Comparison of ENCODE assay signal across 17 mouse cellular contexts in genomic region chr13:84749214-84749613, GRCm38 (mm10).
DNase-seq lines count a peak whose midpoint lies in the region; ATAC-seq and TF ChIP-seq lines count a peak whose summit lies in the region.
"Had no signal": no experiment of that assay in that cellular context is flagged by ENCODE, and none has a peak within 500 bp of the region (broad histone marks: within the 10 kb centered on the region; RNA-seq: fewer than 3 reads in every experiment).

No protein-coding gene starts in this region.

- peaks cover 53% of the 10 kb centered on the region for H3K4me1 ChIP-seq in forebrain, embryonic 10.5 days
- H3K4me1 ChIP-seq in forebrain, embryonic 12.5 days: peaks cover 13% of the 10 kb centered on the region; the same call in 1 of the 2 replicates
- peaks cover 9% of the 10 kb centered on the region; the same call in 1 of the 2 replicates for H3K4me1 ChIP-seq in forebrain, embryonic 15.5 days
- no peaks in the 10 kb centered on the region for H3K4me1 ChIP-seq in neural tube, embryonic 15.5 days
- H3K4me1 ChIP-seq: embryonic facial prominence, embryonic 10.5 days; heart, embryonic 12.5 days; hindbrain, embryonic 15.5 days had no signal

- no peak overlapping the region for H3K4me2 ChIP-seq in forebrain, embryonic 12.5 days
- peak overlapping the region; percentile 8; the same call in 1 of the 2 replicates for H3K4me2 ChIP-seq in forebrain, embryonic 15.5 days (replicated peaks)
- no peak overlapping the region for H3K4me2 ChIP-seq in neural tube, embryonic 15.5 days
- H3K4me2 ChIP-seq: heart, embryonic 12.5 days; hindbrain, embryonic 15.5 days had no signal

- H3K27me3 ChIP-seq in forebrain, embryonic 10.5 days (ENCODE audit: poor library complexity, severe bottlenecking): peaks cover 10% of the 10 kb centered on the region
- H3K27me3 ChIP-seq in forebrain, embryonic 12.5 days: no peaks in the 10 kb centered on the region
- no peaks in the 10 kb centered on the region for H3K27me3 ChIP-seq in forebrain, embryonic 15.5 days
- H3K27me3 ChIP-seq in neural tube, embryonic 15.5 days (replicated peaks): no peaks in the 10 kb centered on the region
- H3K27me3 ChIP-seq: heart, embryonic 12.5 days; hindbrain, embryonic 15.5 days had no signal

- no peak overlapping the region for H3K4me3 ChIP-seq in forebrain, embryonic 10.5 days
- no peak overlapping the region for H3K4me3 ChIP-seq in forebrain, embryonic 12.5 days (replicated peaks)
- no peak overlapping the region for H3K4me3 ChIP-seq in left cerebral cortex, adult 2 months
- no peak overlapping the region for H3K4me3 ChIP-seq in forebrain, embryonic 15.5 days
- H3K4me3 ChIP-seq in neural tube, embryonic 15.5 days (replicated peaks): no peak overlapping the region
- H3K4me3 ChIP-seq: embryonic facial prominence, embryonic 10.5 days; heart, embryonic 12.5 days; hindbrain, embryonic 15.5 days had no signal

- no peak for ATAC-seq in forebrain, embryonic 12.5 days (ENCODE audit: low FRiP score)
- ATAC-seq in forebrain, embryonic 15.5 days (replicated peaks): no peak
- no peak for ATAC-seq in neural tube, embryonic 15.5 days (ENCODE audit: low FRiP score)

- peak overlapping the region; percentile 85 for H3K27ac ChIP-seq in forebrain, embryonic 10.5 days
- H3K27ac ChIP-seq in forebrain, embryonic 12.5 days: no peak overlapping the region
- peak overlapping the region; percentile 94 for H3K27ac ChIP-seq in left cerebral cortex, adult 2 months
- H3K27ac ChIP-seq in forebrain, embryonic 15.5 days (replicated peaks): peak overlapping the region; percentile 70; the same call in 1 of the 2 replicates
- no peak overlapping the region for H3K27ac ChIP-seq in neural tube, embryonic 15.5 days (replicated peaks)
- H3K27ac ChIP-seq: embryonic facial prominence, embryonic 10.5 days; hindbrain, embryonic 15.5 days had no signal

- WGBS in forebrain, embryonic 10.5 days: 85% methylated on average over 1 of the region's 1 CpGs
- 74% methylated on average over 1 of the region's 1 CpGs for WGBS in forebrain, embryonic 12.5 days
- 52% methylated on average over 1 of the region's 1 CpGs for WGBS in forebrain, embryonic 15.5 days
- WGBS in neural tube, embryonic 15.5 days: 90% methylated on average over 1 of the region's 1 CpGs

- TF ChIP-seq CTCF in left cerebral cortex, adult 2 months (IDR thresholded peaks at IDR 0.05): no peak

- intact Hi-C loops in left cerebral cortex, adult 2 months (cut with DNase I): no loop called here

- H3K9ac ChIP-seq in forebrain, embryonic 12.5 days: no peak overlapping the region
- H3K9ac ChIP-seq in forebrain, embryonic 15.5 days (replicated peaks): no peak overlapping the region
- H3K9ac ChIP-seq in neural tube, embryonic 15.5 days (replicated peaks): no peak overlapping the region
- H3K9ac ChIP-seq: heart, embryonic 12.5 days; hindbrain, embryonic 15.5 days had no signal

- H3K36me3 ChIP-seq in forebrain, embryonic 10.5 days (replicated peaks): no peaks in the 10 kb centered on the region
- no peaks in the 10 kb centered on the region for H3K36me3 ChIP-seq in forebrain, embryonic 12.5 days (replicated peaks)
- no peaks in the 10 kb centered on the region for H3K36me3 ChIP-seq in forebrain, embryonic 15.5 days
- H3K36me3 ChIP-seq in neural tube, embryonic 15.5 days: no peaks in the 10 kb centered on the region
- H3K36me3 ChIP-seq: embryonic facial prominence, embryonic 10.5 days; heart, embryonic 12.5 days; hindbrain, embryonic 15.5 days had no signal

- DNase-seq in forebrain, embryonic 10.5 days (ENCODE audit: extremely low spot score, low spot score): no peak
- no peak for DNase-seq in left cerebral cortex, adult 2 months (ENCODE audit: extremely low spot score in 1 of 2, low spot score in 2 of 2)
- DNase-seq in left cerebral cortex, adult 8-10 months (ENCODE audit: low spot score in 2 of 2): no peak
- no peak for DNase-seq in gastrocnemius, adult 8-10 months (ENCODE audit: low spot score in 2 of 2)
- no peak for DNase-seq in kidney, postnatal 25 days
- DNase-seq: adrenal gland, postnatal 10 days; cerebellum, adult 11-12 months; cerebellum, adult 9-11 months; cerebellum, postnatal 36 days; gastrocnemius, postnatal 25 days; kidney, adult 11 months had no signal

- H3K9me3 ChIP-seq in forebrain, embryonic 10.5 days: no peaks in the 10 kb centered on the region
- H3K9me3 ChIP-seq in forebrain, embryonic 12.5 days: no peaks in the 10 kb centered on the region
- no peaks in the 10 kb centered on the region for H3K9me3 ChIP-seq in forebrain, embryonic 15.5 days
- H3K9me3 ChIP-seq in neural tube, embryonic 15.5 days (replicated peaks): no peaks in the 10 kb centered on the region
- H3K9me3 ChIP-seq: embryonic facial prominence, embryonic 10.5 days; heart, embryonic 12.5 days; hindbrain, embryonic 15.5 days had no signal

Comparison
In these comparisons a context has a peak if more than half of its experiments do, and no peak if none do; other contexts are left out.
1. H3K27ac ChIP-seq: peak in forebrain, embryonic 10.5 days (single experiment), left cerebral cortex, adult 2 months (single experiment) and forebrain, embryonic 15.5 days (single experiment); none in forebrain, embryonic 12.5 days (single experiment) and neural tube, embryonic 15.5 days (single experiment).